Mouse (Mus musculus) embryo, embryonic 11.5 days (tissue): Measurements from ENCODE around the gene Nf2.

Experiments used
- DNase-seq: peaks from one replicate; pipeline ENCODE4 v3.0.0-alpha.2; 2012; ENCODE audit warnings: low read depth, low spot score

Nf2 gene

DNA sequence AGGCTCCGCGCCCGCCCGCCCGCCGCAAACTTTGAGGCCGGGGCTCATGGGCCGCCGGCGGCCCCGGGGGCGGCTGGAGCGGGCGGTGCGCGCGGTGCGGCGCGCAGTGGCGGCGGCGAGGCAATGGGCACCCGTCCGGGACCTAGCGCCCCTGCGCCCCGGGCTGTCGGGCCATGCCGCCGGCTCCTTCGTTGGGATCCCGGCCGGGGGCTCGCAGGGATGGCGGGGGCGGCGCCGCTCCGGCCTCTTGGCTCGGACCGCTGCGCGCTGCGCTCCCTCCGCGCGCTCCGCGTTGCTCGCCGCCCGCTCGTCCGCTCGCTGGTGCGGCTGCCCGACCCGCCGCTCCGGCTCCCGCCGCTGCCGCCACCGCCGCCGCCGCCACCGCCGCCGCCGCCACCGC, 102.6 kb downstream of the Nf2 start, which contains the start of gene Cabp7:
Gene Cabp7, minus strand, starts transcription at position 46 of the 400 bp plus-strand sequence.
- no peak for DNase-seq

DNA sequence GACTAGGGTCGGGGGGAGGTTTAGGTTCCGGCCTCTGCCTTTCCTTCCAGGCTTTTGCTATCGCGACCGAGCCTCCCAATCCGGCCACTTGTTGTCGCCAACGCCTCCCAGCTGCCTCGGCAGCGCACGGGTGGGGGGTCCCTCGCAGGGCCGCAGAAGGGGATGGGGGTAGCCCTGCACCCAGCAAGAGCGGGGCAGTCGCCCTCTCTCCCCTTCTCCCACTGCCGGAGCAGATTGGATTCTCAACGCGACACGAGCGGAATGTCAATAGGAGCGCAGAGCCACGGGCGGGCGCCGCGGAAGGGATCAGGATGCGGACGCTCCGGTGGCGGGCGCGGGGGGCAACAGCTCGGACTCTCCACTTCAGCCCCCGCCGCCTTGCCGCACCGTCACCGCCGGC, 103.4 kb downstream of the Nf2 start:
- no peak for DNase-seq

- DNase-seq, result no peak
Observed at GRCm38 (mm10) chr11:4744691-4745090, 104.6 kb downstream of the Nf2 start.

- DNase-seq, result no peak
Observed at GRCm38 (mm10) chr11:4740785-4741184, 108.6 kb downstream of the Nf2 start.

- no peak for DNase-seq
Observed at GRCm38 (mm10) chr11:4738719-4739118, 110.6 kb downstream of the Nf2 start.

DNA sequence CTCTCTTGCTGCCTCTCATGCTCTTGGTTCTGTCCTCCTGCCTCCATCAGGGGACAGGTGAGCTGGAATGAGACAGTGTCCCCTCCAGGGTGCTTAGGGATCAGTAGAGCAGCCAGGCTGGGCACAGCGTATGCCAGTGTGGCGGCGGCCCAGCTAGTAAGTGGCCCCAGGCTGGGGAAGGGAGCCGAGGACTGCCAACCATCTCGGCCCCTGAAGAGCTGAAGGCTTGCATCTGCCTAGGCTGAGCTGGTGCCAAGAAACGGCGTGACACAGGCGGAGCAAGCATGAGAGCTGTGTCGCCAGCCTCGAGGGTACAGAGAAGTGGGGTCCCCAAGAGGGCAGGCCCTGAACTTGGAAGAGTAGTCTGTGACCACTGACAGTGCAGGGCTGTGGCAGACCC, 111.7 kb downstream of the Nf2 start:
- DNase-seq, result no peak

GRCm38 (mm10) chr11:4736355-4736754, 113.0 kb downstream of the Nf2 start:
- DNase-seq, result no peak

DNA sequence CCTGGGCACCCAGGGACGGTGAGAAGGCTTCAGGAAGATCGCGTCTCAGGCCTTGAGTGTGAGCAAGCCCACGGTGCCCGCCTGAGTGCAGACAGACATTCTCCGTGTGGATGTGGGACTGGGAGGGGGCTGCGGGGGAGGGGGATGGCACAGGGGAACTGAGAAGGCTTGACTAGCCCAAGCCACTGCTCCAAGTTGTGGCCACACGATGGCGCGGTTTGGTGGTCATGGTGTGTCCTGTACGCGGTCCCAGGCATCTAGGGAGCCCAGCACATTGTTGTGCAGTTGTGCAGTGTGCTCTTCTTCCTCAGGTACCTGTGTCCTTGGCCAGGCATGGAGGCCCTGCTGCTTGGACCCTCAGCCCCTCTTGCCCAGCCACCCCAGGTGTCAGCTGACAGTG, 115.2 kb downstream of the Nf2 start:
- DNase-seq, result no peak

GRCm38 (mm10) chr11:4731781-4732180, 117.6 kb downstream of the Nf2 start:
- no peak for DNase-seq

DNA sequence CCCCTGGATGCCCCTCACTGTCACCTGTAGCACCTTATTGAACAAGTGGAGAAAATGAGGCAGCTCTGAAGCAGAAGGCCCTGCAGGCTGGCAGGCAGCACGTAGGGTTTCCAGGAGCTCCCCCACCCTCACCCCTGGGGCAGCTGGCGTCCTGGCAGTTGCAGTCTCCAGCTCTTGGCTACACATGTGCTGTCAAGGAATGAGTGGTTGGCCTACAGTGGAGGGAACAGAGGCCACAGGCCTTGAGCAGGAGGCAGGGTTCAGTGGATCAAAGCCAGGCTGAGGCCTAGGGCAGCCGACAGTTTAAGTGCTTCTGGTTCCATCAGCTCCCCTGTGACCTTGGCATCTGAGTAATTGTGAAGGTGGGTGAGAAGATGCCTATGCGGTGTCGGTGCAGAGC, 118.4 kb downstream of the Nf2 start:
- DNase-seq, result no peak

GRCm38 (mm10) chr11:4730096-4730495, 119.2 kb downstream of the Nf2 start:
- DNase-seq, result no peak

- DNase-seq, result no peak
Observed at GRCm38 (mm10) chr11:4729603-4730002, 119.7 kb downstream of the Nf2 start.

DNA sequence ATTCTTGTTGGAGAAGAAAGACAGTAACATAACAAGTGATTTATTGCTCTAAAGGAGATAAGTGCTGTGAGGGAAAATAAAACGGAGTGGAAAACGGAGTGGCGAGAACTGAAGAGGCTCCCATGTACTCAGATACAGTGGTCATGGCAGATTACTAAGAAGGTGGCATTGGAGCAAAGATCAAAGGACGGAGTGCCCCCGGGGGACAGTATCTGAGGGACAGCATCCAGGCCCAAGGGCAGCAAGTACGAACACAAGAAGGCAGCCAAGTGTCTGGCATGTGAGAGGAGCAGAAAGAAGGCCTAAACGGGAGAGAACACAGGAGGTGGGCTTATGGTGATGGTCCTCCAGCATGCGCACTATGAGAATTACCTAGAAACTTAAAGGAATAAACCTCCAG, 127.6 kb downstream of the Nf2 start:
- no peak for DNase-seq

DNA sequence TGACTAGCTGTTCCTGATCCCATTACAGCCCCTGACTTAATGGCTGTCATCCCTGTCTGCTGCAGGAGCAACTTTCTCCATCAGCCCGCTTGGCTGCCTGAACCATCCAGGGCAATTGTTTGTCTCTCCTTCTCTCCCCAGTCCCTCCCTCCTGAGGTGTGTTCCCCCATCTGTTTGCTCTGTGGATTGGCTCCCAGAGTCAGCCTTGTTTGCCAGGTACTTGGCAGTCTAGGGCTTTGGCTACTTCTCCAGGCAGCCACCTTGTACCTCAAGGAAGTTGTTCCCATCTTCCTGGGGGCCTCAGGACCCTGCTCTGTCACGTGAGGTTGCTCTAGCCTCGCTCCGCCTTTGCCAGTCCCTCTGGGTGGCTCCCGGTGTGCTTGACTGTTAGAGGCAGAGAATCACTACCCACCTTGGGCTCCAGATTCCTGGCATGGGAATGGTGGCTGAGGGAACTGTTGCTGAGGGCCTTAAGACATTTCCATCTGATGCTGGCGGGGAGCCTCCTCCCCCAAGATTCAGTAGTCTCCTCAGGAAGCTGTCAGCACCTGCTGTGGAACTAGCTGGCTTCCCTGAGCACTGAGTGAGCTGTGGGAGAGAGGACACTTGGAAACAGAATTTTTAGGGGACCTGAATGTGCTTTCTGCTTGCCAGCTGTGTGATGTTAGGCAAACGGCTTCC, 128.3 kb downstream of the Nf2 start:
- DNase-seq, result no peak

- DNase-seq, result no peak
Observed at GRCm38 (mm10) chr11:4720393-4720792, 128.9 kb downstream of the Nf2 start.

GRCm38 (mm10) chr11:4719961-4720360, 129.4 kb downstream of the Nf2 start:
- DNase-seq, result no peak

DNA sequence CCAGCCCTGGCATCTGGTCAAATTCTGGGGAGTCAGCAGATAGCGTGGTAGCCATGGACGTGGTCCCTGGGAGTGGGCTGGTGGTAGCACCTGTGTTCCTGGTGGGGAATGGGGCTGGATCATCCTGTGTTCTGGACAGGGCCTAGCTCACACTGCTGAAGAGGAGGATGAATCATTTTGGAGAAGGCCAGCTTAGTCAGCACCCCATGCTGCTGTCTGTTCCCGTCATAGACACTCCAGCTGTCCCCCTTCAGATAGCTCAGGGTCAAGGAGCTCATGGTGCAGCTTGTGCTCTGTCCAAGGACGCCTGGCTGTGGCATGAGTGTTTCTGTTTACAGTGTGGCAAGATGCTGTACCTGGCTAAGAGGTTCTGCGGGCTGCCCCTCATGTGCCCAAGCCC, 130.8 kb downstream of the Nf2 start:
- DNase-seq, result no peak

DNA sequence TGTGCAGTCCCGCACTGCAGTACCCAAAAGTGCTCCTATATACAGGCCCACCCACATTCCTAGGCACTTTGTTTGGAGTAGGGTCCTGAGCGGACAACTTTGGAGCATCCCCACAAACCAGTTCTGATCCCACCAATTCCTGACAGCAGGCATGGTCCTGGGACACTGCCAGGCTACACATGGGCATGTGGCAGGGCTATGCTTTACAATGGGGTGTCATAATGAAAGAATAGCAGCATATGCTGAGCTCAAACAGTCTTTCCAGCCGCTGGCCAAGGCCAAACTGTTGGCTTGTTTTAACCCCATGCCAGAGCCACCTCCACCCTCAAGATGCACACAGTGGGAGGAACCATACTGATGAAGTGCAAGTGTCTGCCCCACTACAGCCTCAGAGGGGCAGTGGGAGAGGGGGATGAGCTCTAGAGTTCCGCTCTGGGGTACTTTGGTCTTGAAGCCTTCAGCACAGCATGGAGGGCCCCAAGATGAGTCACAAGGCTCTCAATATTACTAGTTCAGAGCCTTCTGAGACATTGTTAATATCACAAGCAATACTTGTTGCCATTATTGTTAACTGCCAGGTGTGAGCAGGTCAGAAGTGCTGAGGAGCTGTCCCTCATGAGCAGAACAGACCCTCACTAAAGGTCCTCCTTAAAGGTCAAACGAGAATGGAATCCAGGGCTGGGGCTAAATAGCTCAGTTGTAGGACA, 132.7 kb downstream of the Nf2 start:
- no peak for DNase-seq
